Mouse (Mus musculus) neural tube, embryonic 13.5 days (tissue): ENCODE data around the gene Lkaaear1. TPM values are rescaled to one million over a fixed set of nuclear protein-coding genes. Genes with fewer than 3 reads are reported as not detected.

Source experiments
- ATAC-seq: fragments of 200-750 bp; cut with Nextera tagmentation; 2 replicates; pipeline ENCODE4 v1.8.0; 2017; ENCODE audit warnings: low read depth, mild to moderate bottlenecking, moderate TSS enrichment, moderate library complexity
- H3K27ac ChIP-seq: fragments of 300-500 bp; sonication (generic); replicated peaks from 2 replicates; pipeline ENCODE4 v1.5.1; 2015; ENCODE audit warnings: moderate library complexity, mild to moderate bottlenecking, inconsistent platforms
- H3K27me3 ChIP-seq: fragments of 300-500 bp; sonication (generic); 2 replicates; pipeline ENCODE4 v1.6.1; 2015; ENCODE audit warnings: mild to moderate bottlenecking, inconsistent platforms
- H3K36me3 ChIP-seq: fragments of 300-500 bp; sonication (generic); 2 replicates; pipeline ENCODE4 v1.6.1; 2015; ENCODE audit warnings: mild to moderate bottlenecking, inconsistent platforms
- H3K4me1 ChIP-seq: fragments of 300-500 bp; sonication (generic); replicated peaks from 2 replicates; pipeline ENCODE4 v1.6.1; 2015; ENCODE audit warnings: inconsistent platforms
- H3K4me2 ChIP-seq: fragments of 300-500 bp; sonication (generic); 2 replicates; pipeline ENCODE4 v1.6.1; 2015; ENCODE audit warnings: inconsistent platforms, mild to moderate bottlenecking, moderate library complexity
- H3K4me3 ChIP-seq: fragments of 300-500 bp; sonication (generic); 2 replicates; pipeline ENCODE4 v1.5.1; 2015; ENCODE audit warnings: mild to moderate bottlenecking, inconsistent platforms
- H3K9ac ChIP-seq: fragments of 300-500 bp; sonication (generic); 2 replicates; pipeline ENCODE4 v1.6.1; 2015; ENCODE audit warnings: moderate library complexity, mild to moderate bottlenecking, inconsistent platforms
- H3K9me3 ChIP-seq: fragments of 300-500 bp; sonication (generic); 2 replicates; pipeline ENCODE4 v1.6.1; 2016; ENCODE audit warnings: inconsistent platforms
- WGBS: fragments of 180-500 bp; shearing (Covaris S2); methylation state at CpG from one replicate; pipeline ENCODE4 v1.1.7; 2015; 5-methylcytosine and 5-hydroxymethylcytosine counted together
- polyA plus RNA-seq: library from polyadenylated mRNA; unstranded; fragments of >200 nt; fragmentation: Nextera tagmentation; extraction: Ambion mirVana; gene quantifications from 2 replicates; pipeline ENCODE4 v1.2.1, GENCODE M21; 2015

The Lkaaear1 gene
- polyA plus RNA-seq, 1 experiment from 2014 or later, result not detected

- 0 out of 2 replicates have a peak overlapping the region, but pooled peaks have one; percentile 23 for H3K27ac ChIP-seq
- H3K9ac ChIP-seq, result peak overlapping the region; percentile 65
- H3K4me2 ChIP-seq, result peak overlapping the region; percentile 62
- H3K4me3 ChIP-seq, result peak overlapping the region; percentile 41
- ATAC-seq, result no peak
- H3K4me1 ChIP-seq, result peaks cover 31% of the 10 kb centered on the region
- no peaks in the 10 kb centered on the region for H3K36me3 ChIP-seq
- peaks cover 66% of the 10 kb centered on the region for H3K27me3 ChIP-seq
- 3% methylated on average over 56 of the region's 56 CpGs for WGBS
- H3K9me3 ChIP-seq, result no peaks in the 10 kb centered on the region
Observed at GRCm38 (mm10) chr2:181670285-181670912, 27.8 kb downstream of the Lkaaear1 start.

- Histone ChIP-seq H3K4me1 (peaks cover 8% of the 10 kb centered on the region), H3K9me3 (no peaks in the 10 kb centered on the region), H3K36me3 (0 out of 2 replicates have a peak, but pooled peaks cover 4% of the 10 kb centered on the region), H3K9ac (no peak overlapping the region), H3K27me3 (peaks cover 10% of the 10 kb centered on the region), H3K4me2 (no peak overlapping the region), H3K27ac (peak overlapping the region; percentile 14; the same call in 1 of the 2 replicates), H3K4me3 (no peak overlapping the region)
- ATAC-seq, result no peak
- 40% methylated on average over 4 of the region's 4 CpGs for WGBS
Observed at GRCm38 (mm10) chr2:181663298-181663630, 35.0 kb downstream of the Lkaaear1 start.

GRCm38 (mm10) chr2:181662620-181663297 is 35.5 kb downstream of the Lkaaear1 start:
- ATAC-seq, result no peak

GRCm38 (mm10) chr2:181659609-181660055 is 38.6 kb downstream of the Lkaaear1 start:
- H3K9ac ChIP-seq, result no peak overlapping the region
- WGBS, result 13% methylated on average over 9 of the region's 9 CpGs
- H3K4me3 ChIP-seq, result no peak overlapping the region
- H3K4me1 ChIP-seq, result peaks cover 8% of the 10 kb centered on the region
- no peak overlapping the region for H3K4me2 ChIP-seq
- H3K27me3 ChIP-seq, result no peaks in the 10 kb centered on the region
- H3K36me3 ChIP-seq, result peaks cover 38% of the 10 kb centered on the region
- no peak overlapping the region for H3K27ac ChIP-seq
- peak; percentile 82; the same call in 1 of the 2 replicates for ATAC-seq
- H3K9me3 ChIP-seq, result no peaks in the 10 kb centered on the region

More at GRCm38 (mm10) chr2:181662620-181663297, 35.5 kb downstream of the Lkaaear1 start:
- no peaks in the 10 kb centered on the region for H3K9me3 ChIP-seq
- H3K4me2 ChIP-seq, result no peak overlapping the region
- H3K9ac ChIP-seq, result no peak overlapping the region
- H3K36me3 ChIP-seq, result 0 out of 2 replicates have a peak, but pooled peaks cover 7% of the 10 kb centered on the region
- WGBS, result 78% methylated on average over 3 of the region's 3 CpGs
- H3K4me1 ChIP-seq, result peaks cover 8% of the 10 kb centered on the region
- peak overlapping the region; percentile 14; the same call in 1 of the 2 replicates for H3K27ac ChIP-seq
- no peak overlapping the region for H3K4me3 ChIP-seq
- peaks cover 5% of the 10 kb centered on the region for H3K27me3 ChIP-seq

- no peak overlapping the region for H3K4me2 ChIP-seq
- no peaks in the 10 kb centered on the region for H3K9me3 ChIP-seq
- H3K27ac ChIP-seq, result no peak overlapping the region
- no peaks in the 10 kb centered on the region for H3K27me3 ChIP-seq
- peaks cover 8% of the 10 kb centered on the region for H3K4me1 ChIP-seq
- H3K4me3 ChIP-seq, result no peak overlapping the region
- 31% methylated on average over 17 of the region's 17 CpGs for WGBS
- H3K36me3 ChIP-seq, result peaks cover 44% of the 10 kb centered on the region
- ATAC-seq, result peak; percentile 62
- H3K9ac ChIP-seq, result no peak overlapping the region
Observed at GRCm38 (mm10) chr2:181658930-181659555, 39.2 kb downstream of the Lkaaear1 start.

- no peak for ATAC-seq
- Histone ChIP-seq H3K4me3 (no peak overlapping the region), H3K9me3 (no peaks in the 10 kb centered on the region), H3K36me3 (peaks cover 49% of the 10 kb centered on the region), H3K4me1 (peaks cover 8% of the 10 kb centered on the region), H3K9ac (no peak overlapping the region), H3K4me2 (no peak overlapping the region), H3K27ac (no peak overlapping the region), H3K27me3 (no peaks in the 10 kb centered on the region)
- WGBS, result 87% methylated on average over 7 of the region's 7 CpGs
Observed at GRCm38 (mm10) chr2:181658528-181658927, 39.7 kb downstream of the Lkaaear1 start.

GRCm38 (mm10) chr2:181657441-181657840 is 40.8 kb downstream of the Lkaaear1 start:
- Histone ChIP-seq H3K36me3 (peaks cover 60% of the 10 kb centered on the region), H3K9me3 (no peaks in the 10 kb centered on the region), H3K4me3 (no peak overlapping the region), H3K4me2 (no peak overlapping the region), H3K9ac (no peak overlapping the region), H3K27ac (no peak overlapping the region), H3K4me1 (peaks cover 8% of the 10 kb centered on the region), H3K27me3 (no peaks in the 10 kb centered on the region)
- WGBS, result 71% methylated on average over 2 of the region's 2 CpGs
- ATAC-seq, result no peak

- 44% methylated on average over 3 of the region's 3 CpGs for WGBS
- H3K27me3 ChIP-seq, result no peaks in the 10 kb centered on the region
- H3K36me3 ChIP-seq, result peaks cover 67% of the 10 kb centered on the region
- no peaks in the 10 kb centered on the region for H3K9me3 ChIP-seq
- peaks cover 8% of the 10 kb centered on the region for H3K4me1 ChIP-seq
- no peak within 1 kb of the TSS for H3K4me2 ChIP-seq
- no peak within 1 kb of the TSS for H3K4me3 ChIP-seq
- ATAC-seq, result no peak
- H3K27ac ChIP-seq, result no peak within 1 kb of the TSS
- no peak within 1 kb of the TSS for H3K9ac ChIP-seq
Observed at GRCm38 (mm10) chr2:181656734-181657133, 41.5 kb downstream of the Lkaaear1 start, which contains the start of gene Gm29797. Gene Gm29797 (plus strand): TSS chr2:181657034.

- H3K9ac ChIP-seq, result no peak overlapping the region
- no peak overlapping the region for H3K4me2 ChIP-seq
- no peaks in the 10 kb centered on the region for H3K27me3 ChIP-seq
- H3K27ac ChIP-seq, result 0 out of 2 replicates have a peak overlapping the region, but pooled peaks have one; percentile 33
- peak; percentile 23; the same call in 1 of the 2 replicates for ATAC-seq
- H3K9me3 ChIP-seq, result no peaks in the 10 kb centered on the region
- H3K4me1 ChIP-seq, result no peaks in the 10 kb centered on the region
- no peak overlapping the region for H3K4me3 ChIP-seq
- H3K36me3 ChIP-seq, result peaks cover 97% of the 10 kb centered on the region
- 88% methylated on average over 1 of the region's 1 CpGs for WGBS
Observed at GRCm38 (mm10) chr2:181653523-181653922, 44.7 kb downstream of the Lkaaear1 start.

- no peak overlapping the region for H3K4me3 ChIP-seq
- peaks cover 97% of the 10 kb centered on the region for H3K36me3 ChIP-seq
- ATAC-seq, result no peak
- no peak overlapping the region for H3K4me2 ChIP-seq
- H3K9ac ChIP-seq, result no peak overlapping the region
- H3K27me3 ChIP-seq, result no peaks in the 10 kb centered on the region
- H3K27ac ChIP-seq, result no peak overlapping the region
- no peaks in the 10 kb centered on the region for H3K4me1 ChIP-seq
- H3K9me3 ChIP-seq, result no peaks in the 10 kb centered on the region
Observed at GRCm38 (mm10) chr2:181653065-181653464, 45.2 kb downstream of the Lkaaear1 start.

GRCm38 (mm10) chr2:181648926-181649325 is 49.3 kb downstream of the Lkaaear1 start:
- Histone ChIP-seq H3K9me3 (no peaks in the 10 kb centered on the region), H3K27me3 (no peaks in the 10 kb centered on the region), H3K4me3 (no peak overlapping the region), H3K36me3 (peaks cover 96% of the 10 kb centered on the region), H3K4me1 (no peaks in the 10 kb centered on the region), H3K27ac (no peak overlapping the region), H3K9ac (no peak overlapping the region), H3K4me2 (no peak overlapping the region)
- WGBS, result 87% methylated on average over 10 of the region's 10 CpGs
- ATAC-seq, result no peak
